Mouse (Mus musculus) forelimb bud, embryonic 11.5 days (tissue): Measurements from ENCODE around the gene Dmrtb1.

Experiments used
- DNase-seq: peaks from one replicate; pipeline ENCODE4 v3.0.0-alpha.2; 2012; ENCODE audit warnings: low read depth, low spot score

Gene Dmrtb1

GRCm38 (mm10) chr4:107681099-107681849, 2.8 kb downstream of the Dmrtb1 start:
- DNase-seq: no peak

DNA sequence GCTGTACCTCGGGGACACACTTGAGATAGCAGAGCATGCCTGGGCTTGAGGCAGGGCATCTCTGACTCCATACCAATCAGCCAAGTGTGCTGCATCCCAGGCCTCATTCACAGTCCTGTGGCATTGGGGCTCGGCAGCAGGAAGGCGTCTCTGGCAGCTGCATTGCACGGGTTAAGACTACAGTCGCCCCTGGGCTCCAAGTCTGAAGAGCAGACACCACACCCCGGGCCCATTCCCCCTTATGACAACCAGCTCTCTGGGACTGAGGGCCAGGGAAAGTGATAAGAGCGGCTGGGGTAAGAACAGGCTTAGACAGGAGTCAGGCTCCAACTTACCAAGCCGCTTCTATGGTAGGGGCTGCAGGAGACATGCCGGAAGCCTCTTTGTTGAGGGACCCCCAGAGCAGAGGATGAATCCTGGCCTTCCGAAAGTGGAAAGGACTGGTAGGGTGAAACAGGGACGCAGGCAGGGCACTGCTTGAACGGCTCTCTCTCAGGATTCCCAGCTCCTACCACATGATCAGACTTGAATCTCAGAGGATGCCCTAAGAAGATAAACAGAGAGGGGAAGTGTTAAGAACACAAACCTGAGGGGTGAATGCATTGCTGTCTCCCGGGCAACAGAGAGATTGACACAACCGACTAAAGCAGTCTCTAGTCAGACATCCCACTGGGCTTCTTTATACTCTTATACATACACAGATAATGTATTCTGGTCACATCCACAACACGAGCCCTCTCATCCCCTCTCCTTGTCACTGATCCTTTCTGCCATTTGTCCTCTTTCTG, 3.5 kb downstream of the Dmrtb1 start:
- no peak for DNase-seq

GRCm38 (mm10) chr4:107675645-107676044, 8.4 kb downstream of the Dmrtb1 start:
- DNase-seq: no peak

DNA sequence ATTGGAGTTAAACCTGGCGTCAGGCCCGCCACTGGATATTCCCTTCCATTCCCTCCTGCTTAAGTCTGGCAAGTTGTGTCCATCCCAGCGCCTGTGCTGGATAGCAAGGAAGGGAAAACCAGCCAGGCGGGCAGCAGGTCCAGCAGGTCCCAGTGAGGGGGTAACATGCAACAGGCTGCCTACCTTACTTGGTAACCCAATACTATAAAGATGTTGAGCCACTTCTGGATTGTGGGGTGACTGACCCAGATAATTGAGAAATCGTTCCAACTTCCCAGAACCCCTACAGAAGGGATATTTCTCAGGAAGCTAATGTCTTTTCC, 9.7 kb downstream of the Dmrtb1 start:
- DNase-seq: no peak

DNA sequence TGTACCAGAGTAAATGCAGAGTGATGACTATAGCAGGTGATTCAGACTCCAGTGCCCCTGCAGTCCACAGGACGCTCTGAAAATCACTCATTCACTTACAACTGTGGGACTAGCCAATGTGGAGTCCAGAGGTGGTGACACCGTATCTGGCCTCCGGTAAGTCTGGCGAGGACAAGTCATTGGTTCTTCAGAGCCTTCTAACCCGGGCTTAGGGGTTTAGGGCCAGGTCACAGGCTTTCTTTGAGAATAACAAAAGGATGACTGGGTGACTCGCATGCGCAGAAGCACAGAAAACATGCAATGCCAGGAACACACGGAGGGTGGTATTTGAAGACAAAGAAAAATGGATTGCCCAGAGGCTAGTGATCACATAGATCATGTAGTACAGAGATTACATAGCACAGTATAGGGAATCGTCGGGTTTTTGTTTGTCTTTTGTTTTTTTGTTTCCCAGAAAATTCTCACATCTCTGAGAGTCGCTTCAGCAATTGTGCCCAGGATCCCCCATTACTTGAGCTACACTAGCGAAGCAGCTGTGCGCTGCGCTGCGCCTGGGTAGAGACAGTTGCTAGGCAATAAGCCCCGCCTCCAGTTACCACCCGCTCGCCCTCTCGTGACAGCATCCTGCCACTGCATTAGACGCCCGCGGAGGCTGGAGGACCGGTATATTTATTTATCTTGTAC, 10.2 kb downstream of the Dmrtb1 start:
- peak; percentile 91 for DNase-seq

- no peak for DNase-seq
These were observed 13.3 kb downstream of the Dmrtb1 start for GRCm38 (mm10) chr4:107670731-107671130.

DNA sequence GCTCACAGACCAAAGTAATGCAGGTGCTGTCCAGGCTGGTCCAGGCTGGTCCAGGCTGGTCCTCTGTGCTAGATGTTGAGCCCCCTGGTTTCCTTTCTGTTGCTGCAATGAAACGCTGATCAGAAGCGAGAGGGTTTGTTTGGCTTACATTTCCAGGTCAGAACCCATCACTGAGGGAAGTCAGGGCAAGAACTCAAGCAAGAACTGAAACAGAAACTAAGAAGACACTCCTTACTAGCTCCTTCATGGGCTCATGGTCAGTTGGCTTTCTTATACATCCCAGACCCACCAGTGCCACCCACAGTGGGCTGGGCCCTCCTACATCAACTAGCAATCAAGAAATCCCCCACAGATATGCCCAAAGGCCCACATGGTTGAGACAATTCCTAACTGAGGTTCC, 15.5 kb downstream of the Dmrtb1 start:
- DNase-seq: no peak

DNA sequence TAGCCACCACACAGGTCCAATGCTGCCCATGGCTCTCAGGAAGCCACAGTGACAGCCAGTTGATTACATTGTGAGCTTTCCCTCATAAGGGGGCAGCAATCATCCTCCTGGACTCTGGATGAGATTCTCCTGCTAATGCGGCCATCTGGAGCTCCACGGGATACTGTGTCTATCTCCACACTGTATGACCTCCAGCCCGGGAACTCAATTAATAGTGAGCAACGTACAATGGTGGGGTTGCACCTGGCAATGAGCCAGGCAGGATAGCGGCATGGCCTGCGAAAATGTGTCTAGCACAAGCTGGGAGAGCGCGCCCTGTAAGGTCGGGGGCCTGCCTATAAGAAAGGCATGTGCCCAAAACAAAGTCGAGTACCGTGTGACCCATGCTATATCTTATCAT, 23.4 kb downstream of the Dmrtb1 start:
- no peak for DNase-seq

GRCm38 (mm10) chr4:107653280-107653643, 30.8 kb downstream of the Dmrtb1 start:
- DNase-seq: no peak

GRCm38 (mm10) chr4:107652598-107653279, 31.3 kb downstream of the Dmrtb1 start:
- DNase-seq: peak; percentile 90

DNA sequence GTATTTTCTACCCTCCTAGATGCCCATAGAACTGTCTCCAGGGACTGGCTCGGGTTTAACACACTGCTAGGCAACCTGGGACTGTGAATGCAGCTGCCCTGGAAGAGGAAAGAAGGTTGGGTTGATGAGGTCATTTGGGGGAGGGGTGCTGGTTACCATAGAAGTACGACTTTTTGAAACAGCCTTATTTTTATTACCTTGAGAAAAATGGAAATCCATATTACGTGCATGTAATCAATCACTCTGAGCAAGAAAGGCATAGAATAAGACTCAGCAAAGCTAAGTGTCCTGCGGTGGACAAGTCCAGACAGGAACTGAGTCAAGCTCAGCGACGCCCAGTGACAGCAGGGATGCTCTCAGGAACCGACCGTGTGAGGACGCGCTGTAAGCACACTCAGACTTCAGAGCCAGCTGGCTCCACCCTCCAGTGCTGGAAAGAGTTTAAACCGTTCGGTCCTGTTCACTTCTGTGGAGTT, 33.0 kb downstream of the Dmrtb1 start:
- DNase-seq: no peak

DNA sequence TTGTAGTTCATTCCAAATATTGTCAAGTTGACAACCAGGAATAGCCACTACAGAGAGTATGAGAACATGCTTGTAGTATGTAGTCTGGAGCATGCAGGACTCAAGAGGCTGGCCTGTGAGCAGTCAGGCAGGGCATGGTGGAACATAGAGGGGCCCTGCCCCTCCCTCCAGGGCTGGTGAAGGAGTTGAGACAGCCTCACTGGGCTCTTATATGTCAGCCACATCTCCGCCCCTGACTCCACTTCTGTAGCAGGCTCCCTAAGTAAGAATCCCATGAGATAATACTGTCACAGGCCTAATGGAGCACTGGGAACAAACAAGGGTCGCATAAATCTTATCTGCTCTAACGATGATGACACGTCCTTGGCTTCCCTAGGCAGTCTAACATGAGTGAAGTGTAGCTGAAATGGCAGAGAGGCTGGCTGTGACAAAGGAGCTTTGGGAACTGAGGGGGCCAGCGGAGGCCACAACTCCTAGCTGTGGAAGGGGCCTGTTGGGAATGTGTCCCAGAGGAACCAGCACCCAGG, 35.0 kb downstream of the Dmrtb1 start:
- no peak for DNase-seq

GRCm38 (mm10) chr4:107641624-107642023, 42.4 kb downstream of the Dmrtb1 start:
- no peak for DNase-seq

DNA sequence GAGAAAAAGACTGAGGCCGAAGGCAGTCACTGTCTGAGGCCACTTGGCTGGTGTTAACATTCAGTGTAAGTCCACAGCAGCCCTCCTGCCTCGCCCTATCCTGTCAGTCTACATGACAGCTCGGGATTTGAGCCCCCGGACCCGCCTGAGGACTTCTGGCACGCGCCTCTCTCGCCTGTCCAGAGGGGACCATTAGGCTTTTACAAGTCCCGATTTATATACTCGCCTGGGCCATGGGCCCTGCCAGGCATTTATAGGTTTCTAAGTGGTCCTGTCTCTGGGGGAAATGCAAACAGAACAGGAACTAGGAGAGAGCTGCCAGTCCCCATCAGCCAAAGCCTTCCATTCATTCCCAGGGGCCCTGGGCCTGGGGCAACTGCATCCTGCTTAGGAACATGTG, 45.7 kb downstream of the Dmrtb1 start:
- DNase-seq: peak; percentile 60

- peak; percentile 48 for DNase-seq
These were observed 46.4 kb downstream of the Dmrtb1 start for GRCm38 (mm10) chr4:107637670-107638069.

GRCm38 (mm10) chr4:107636099-107636498, 47.9 kb downstream of the Dmrtb1 start:
- DNase-seq: no peak

DNA sequence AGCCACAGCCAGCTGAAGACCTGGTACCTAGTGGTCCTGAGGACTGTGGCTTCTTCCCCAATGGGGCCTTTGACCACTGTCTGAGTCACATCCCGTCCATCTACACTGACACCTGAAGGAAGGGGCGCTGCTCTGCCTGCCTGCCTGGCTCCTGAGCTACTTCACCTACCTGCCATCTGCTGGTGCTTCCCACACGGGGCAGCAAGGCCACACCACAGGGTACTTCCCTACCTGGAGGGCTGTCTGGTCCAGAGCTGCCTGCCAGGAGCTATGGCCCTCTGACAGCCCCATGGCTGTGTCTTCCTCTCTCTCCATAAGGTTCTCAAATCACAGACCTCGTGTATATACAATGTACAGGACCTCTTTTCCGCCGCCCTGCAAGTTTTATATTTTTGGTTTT, 49.4 kb downstream of the Dmrtb1 start:
- DNase-seq: no peak

DNA sequence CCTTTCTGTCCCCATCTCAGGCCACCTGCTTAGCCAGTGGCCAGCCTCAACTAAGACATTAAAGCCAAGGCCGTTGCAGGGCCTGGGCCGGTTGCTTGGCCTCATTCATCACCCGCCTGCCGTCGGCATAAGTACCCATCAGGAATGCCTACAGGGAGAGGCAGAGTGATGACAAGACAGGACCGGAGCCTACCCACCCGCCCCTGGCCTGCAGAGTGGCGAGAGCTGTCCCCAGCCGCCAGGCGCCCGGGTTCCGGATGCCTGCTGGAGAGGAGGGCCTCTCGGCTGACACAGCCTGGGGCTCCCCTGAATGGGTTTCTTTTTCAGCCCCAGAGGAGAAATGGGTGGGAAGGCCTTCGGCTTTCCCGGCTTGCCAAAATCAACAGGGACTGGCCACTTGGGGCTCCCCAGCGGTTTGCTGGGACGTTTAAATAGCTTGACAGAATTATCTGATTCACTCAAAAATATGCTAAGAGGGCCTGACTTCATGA, 55.1 kb downstream of the Dmrtb1 start:
- no peak for DNase-seq

GRCm38 (mm10) chr4:107628226-107628625, 55.8 kb downstream of the Dmrtb1 start:
- no peak for DNase-seq
